Mouse (Mus musculus) liver, postnatal 0 days (tissue): ENCODE measurements around the gene Tbccd1. TPM values are rescaled to one million over a fixed set of nuclear protein-coding genes. Genes with fewer than 3 reads are reported as not detected.

Experiments
- ATAC-seq: fragments of 200-750 bp; cut with Nextera tagmentation; 2 replicates; pipeline ENCODE4 v1.8.0; 2017; ENCODE audit warnings: mild to moderate bottlenecking, moderate library complexity
- DNase-seq: peaks from one replicate; pipeline ENCODE4 v3.0.0-alpha.2; 2016
- H3K27ac ChIP-seq: fragments of 300-500 bp; sonication (generic); 2 replicates; pipeline ENCODE4 v1.5.1; 2014; ENCODE audit warnings: antibody characterized with exemption, moderate library complexity, mild to moderate bottlenecking, low read depth
- H3K27me3 ChIP-seq: fragments of 300-500 bp; sonication (generic); 2 replicates; pipeline ENCODE4 v1.6.1; 2014; ENCODE audit warnings: low read length, control low read depth, mixed read lengths; ENCODE audit not compliant: insufficient read depth
- H3K36me3 ChIP-seq: fragments of 300-500 bp; sonication (generic); replicated peaks from 2 replicates; pipeline ENCODE4 v1.6.1; 2014; ENCODE audit warnings: mild to moderate bottlenecking, control low read depth, low read length, moderate library complexity, mixed read lengths; ENCODE audit not compliant: insufficient read depth
- H3K4me1 ChIP-seq: fragments of 300-500 bp; sonication (generic); 2 replicates; pipeline ENCODE4 v1.6.1; 2014; ENCODE audit warnings: antibody characterized with exemption, mild to moderate bottlenecking, control low read depth; ENCODE audit not compliant: insufficient read depth
- H3K4me2 ChIP-seq: fragments of 300-500 bp; sonication (generic); 2 replicates; pipeline ENCODE4 v1.6.1; 2014; ENCODE audit warnings: low read depth, mild to moderate bottlenecking, low read length, moderate library complexity, mixed read lengths
- H3K4me3 ChIP-seq: fragments of 300-500 bp; sonication (generic); 2 replicates; pipeline ENCODE4 v1.5.1; 2014; ENCODE audit warnings: low read depth, low read length
- H3K9ac ChIP-seq: fragments of 300-500 bp; sonication (generic); replicated peaks from 2 replicates; pipeline ENCODE4 v1.6.1; 2014; ENCODE audit warnings: mild to moderate bottlenecking, moderate library complexity
- H3K9me3 ChIP-seq: fragments of 300-500 bp; sonication (generic); 2 replicates; pipeline ENCODE4 v1.6.1; 2016; ENCODE audit warnings: mild to moderate bottlenecking, control low read depth, low read length, mixed read lengths
- CTCF ChIP-seq: sonication (generic); IDR thresholded peaks from 2 replicates; pipeline ENCODE4 v1.5.1; 2016; ENCODE audit warnings: antibody characterized with exemption, low read depth
- EP300 ChIP-seq: IDR thresholded peaks from 2 replicates; pipeline ENCODE4 v1.6.1; 2016; ENCODE audit warnings: antibody characterized with exemption, low read depth, mild to moderate bottlenecking
- WGBS: fragments of 180-500 bp; shearing (Covaris S2); extraction: QIAGEN DNeasy Blood & Tissue Kit; methylation state at CpG from one replicate; pipeline ENCODE4 v1.1.7; 2014; ENCODE audit not compliant: insufficient replicate concordance; 5-methylcytosine and 5-hydroxymethylcytosine counted together
- polyA plus RNA-seq: library from polyadenylated mRNA; unstranded; fragments of >200 nt; fragmentation: Nextera tagmentation; extraction: Ambion mirVana; gene quantifications from 2 replicates; pipeline ENCODE4 v1.2.1, GENCODE M21; 2015

The Tbccd1 gene
- polyA plus RNA-seq, 1 experiment from 2014 or later, result 14.6 TPM

GRCm38 (mm10) chr16:22766738-22767211, 90.7 kb downstream of the Tbccd1 start:
- no peak overlapping the region for H3K27ac ChIP-seq
- no peak overlapping the region for H3K4me3 ChIP-seq
- 70% methylated on average over 16 of the region's 16 CpGs for WGBS
- H3K4me1 ChIP-seq, result no peaks in the 10 kb centered on the region
- H3K4me2 ChIP-seq, result no peak overlapping the region
- TF ChIP-seq EP300 (no peak), CTCF (no peak)
- no peaks in the 10 kb centered on the region for H3K27me3 ChIP-seq
- DNase-seq (no peak), ATAC-seq (no peak)
- no peaks in the 10 kb centered on the region for H3K9me3 ChIP-seq
- no peak overlapping the region for H3K9ac ChIP-seq
- no peaks in the 10 kb centered on the region for H3K36me3 ChIP-seq

GRCm38 (mm10) chr16:22765531-22765930, 91.9 kb downstream of the Tbccd1 start:
- no peaks in the 10 kb centered on the region for H3K4me1 ChIP-seq
- WGBS, result 79% methylated on average over 7 of the region's 7 CpGs
- H3K36me3 ChIP-seq, result no peaks in the 10 kb centered on the region
- DNase-seq (no peak), ATAC-seq (no peak)
- no peak overlapping the region for H3K27ac ChIP-seq
- H3K9me3 ChIP-seq, result peaks cover 2% of the 10 kb centered on the region; the same call in 1 of the 2 replicates
- no peak overlapping the region for H3K4me2 ChIP-seq
- no peak overlapping the region for H3K9ac ChIP-seq
- H3K4me3 ChIP-seq, result no peak overlapping the region
- TF ChIP-seq EP300 (no peak), CTCF (no peak)
- H3K27me3 ChIP-seq, result no peaks in the 10 kb centered on the region

Other genes with a start within 250 kb of the Tbccd1 start
- 0.93 and 1.1 TPM in 2 replicates for gene Dgkg, start 200.4 kb downstream of the Tbccd1 start, polyA plus RNA-seq
- not detected in 2 replicates for gene Crygs, start 46.1 kb downstream of the Tbccd1 start, polyA plus RNA-seq
- 48.9 and 50.3 TPM in 2 replicates for gene Dnajb11, start 176 bp upstream of the Tbccd1 start, polyA plus RNA-seq
- 25,564 and 27,060 TPM in 2 replicates for gene Ahsg, start 33.6 kb upstream of the Tbccd1 start, polyA plus RNA-seq
- gene Fetub, start 60.7 kb upstream of the Tbccd1 start, polyA plus RNA-seq, result 578 and 644 TPM in 2 replicates
- gene Hrg, start 93.4 kb upstream of the Tbccd1 start, polyA plus RNA-seq, result 443 and 542 TPM in 2 replicates
- 348 and 384 TPM in 2 replicates for gene Kng2, start 171.8 kb upstream of the Tbccd1 start, polyA plus RNA-seq
- gene Kng1, start 200.2 kb upstream of the Tbccd1 start, polyA plus RNA-seq, result 5,182 and 5,316 TPM in 2 replicates
- 49.1 and 52.5 TPM in 2 replicates for gene Eif4a2, start 249.8 kb upstream of the Tbccd1 start, polyA plus RNA-seq